Mouse (Mus musculus): ENCODE measurements at regions not wholly inside any gene's neighbourhood (a gene's known extent, or its start where the extent isn't known, plus 50 kb on each side); places are given as distances from the start of the nearest gene placed in this dataset.

DNA sequence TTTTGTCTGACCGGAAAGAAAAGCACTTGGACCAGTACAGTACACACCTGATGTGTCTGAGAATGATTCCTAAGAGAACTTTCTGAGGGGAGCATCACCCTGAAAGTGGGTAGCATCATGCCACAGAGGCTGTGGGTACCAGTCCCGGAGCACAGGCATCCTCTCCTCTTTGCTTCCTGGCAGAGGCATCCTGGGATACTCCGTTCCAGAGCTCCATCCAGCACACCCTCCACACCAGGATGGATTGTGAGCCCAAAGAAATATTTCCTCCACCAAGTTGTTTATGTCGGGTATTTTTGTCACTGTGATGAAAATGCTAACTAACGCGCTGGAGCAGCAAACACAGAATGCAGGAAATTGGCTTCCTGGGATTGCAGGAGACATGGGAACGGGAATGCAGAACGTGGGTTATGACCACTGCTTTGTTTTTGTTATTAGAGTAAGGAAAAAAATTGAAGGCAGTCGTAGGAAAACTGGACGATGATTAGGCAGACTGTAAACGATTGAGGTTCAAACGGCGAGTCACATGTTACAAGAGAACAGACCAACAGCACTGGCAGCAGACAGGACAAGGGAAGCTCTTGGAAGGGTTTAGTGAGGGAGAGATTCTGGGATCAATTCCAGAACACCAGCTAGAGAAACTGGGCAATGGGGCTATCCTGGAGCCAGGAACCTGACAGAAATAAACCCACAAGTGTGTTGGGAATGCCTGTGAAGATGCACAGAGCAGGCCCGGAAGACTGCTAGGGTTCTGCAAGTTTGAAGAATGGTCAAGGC, 134.6 kb downstream of the Fgf18 start:
- peaks cover 6% of the 10 kb centered on the region; the same call in 1 of the 2 replicates for H3K4me1 ChIP-seq (ENCODE audit: control insufficient read depth, insufficient read depth, low read length)
- no peak overlapping the region for H3K4me3 ChIP-seq (ENCODE audit: low read length)
- 0 out of 2 replicates have a peak, but pooled peaks cover 3% of the 10 kb centered on the region for H3K27me3 ChIP-seq (ENCODE audit: control insufficient read depth, insufficient read depth, low read length)
- no peak overlapping the region for H3K27ac ChIP-seq (ENCODE audit: low read depth, low read length)
- H3K4me2 ChIP-seq (replicated peaks; ENCODE audit: low read depth, low read length) = no peak overlapping the region
- no peak for ATAC-seq (ENCODE audit: low FRiP score, low TSS enrichment)
- no peaks in the 10 kb centered on the region for H3K36me3 ChIP-seq (ENCODE audit: control insufficient read depth, insufficient read depth, low read length)
- no peak overlapping the region for H3K9ac ChIP-seq (ENCODE audit: low read depth, low read length)
- no peaks in the 10 kb centered on the region for H3K9me3 ChIP-seq (ENCODE audit: control insufficient read depth, low read length)
- WGBS = 75% methylated on average over 14 of the region's 14 CpGs

DNA sequence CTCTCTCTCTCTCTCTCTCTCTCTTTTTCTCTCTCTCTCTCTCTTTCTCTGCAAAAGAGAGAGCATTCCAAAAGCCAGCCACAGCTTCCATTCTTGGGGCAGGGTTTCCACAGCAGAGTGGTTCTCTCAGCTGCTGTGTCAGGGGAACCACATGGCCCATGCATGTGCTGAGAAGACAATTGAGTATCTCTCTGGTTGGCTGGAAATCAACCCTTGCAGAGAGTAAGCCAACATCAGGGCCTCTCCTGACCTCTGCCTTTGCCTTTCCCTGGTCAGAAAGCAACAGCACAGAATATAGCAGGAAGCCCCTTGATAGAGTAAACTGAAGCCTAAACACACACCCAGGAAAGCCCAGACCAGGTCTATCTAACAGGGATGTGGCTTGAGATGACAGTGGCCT, 138.6 kb downstream of the Fgf18 start:
- Histone ChIP-seq H3K4me3 (ENCODE audit: low read length) (no peak overlapping the region), H3K27ac (ENCODE audit: low read depth, low read length) (no peak overlapping the region), H3K4me2 (replicated peaks; ENCODE audit: low read depth, low read length) (no peak overlapping the region), H3K9me3 (ENCODE audit: control insufficient read depth, low read length) (no peaks in the 10 kb centered on the region), H3K27me3 (ENCODE audit: control insufficient read depth, insufficient read depth, low read length) (no peaks in the 10 kb centered on the region), H3K9ac (ENCODE audit: low read depth, low read length) (no peak overlapping the region), H3K36me3 (ENCODE audit: control insufficient read depth, insufficient read depth, low read length) (no peaks in the 10 kb centered on the region), H3K4me1 (ENCODE audit: control insufficient read depth, insufficient read depth, low read length) (peaks cover 6% of the 10 kb centered on the region; the same call in 1 of the 2 replicates)
- ATAC-seq (ENCODE audit: low FRiP score, low TSS enrichment) = no peak

DNA sequence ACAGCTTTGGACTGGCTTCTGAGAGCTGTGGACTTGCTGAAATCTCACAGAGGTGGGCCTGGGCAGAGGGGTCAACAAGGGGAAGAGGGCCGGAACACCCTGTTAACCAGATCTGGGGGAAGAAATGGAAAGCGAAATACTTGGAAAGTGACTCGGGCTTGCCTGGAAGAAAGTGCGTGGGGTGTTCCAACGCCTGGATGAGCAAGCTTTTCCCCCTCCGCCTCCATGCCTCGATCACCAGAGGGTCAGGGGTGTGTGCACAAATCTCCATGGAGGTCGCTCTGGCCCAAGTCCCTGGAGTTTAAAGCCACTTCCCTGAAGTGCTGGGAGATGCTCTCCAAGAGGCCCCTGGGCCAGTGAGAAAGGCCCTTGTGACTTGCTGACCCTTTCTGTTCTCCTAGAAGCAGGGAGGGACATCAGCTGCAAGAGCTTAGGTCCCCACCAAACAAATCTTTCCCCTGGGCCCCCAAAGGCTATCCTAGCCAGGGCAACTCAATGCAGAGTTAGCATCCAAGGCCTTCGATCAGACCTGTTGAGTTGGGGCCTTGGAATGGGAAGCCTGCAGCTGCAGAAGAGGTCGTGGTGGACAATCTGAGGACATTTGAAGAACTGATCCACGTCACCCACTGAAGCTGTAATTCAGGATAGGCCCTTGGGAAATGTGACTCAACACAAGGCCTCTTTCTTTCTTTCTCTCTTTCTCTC, 139.2 kb downstream of the Fgf18 start:
- no peaks in the 10 kb centered on the region for H3K9me3 ChIP-seq (ENCODE audit: control insufficient read depth, low read length)
- no peaks in the 10 kb centered on the region for H3K27me3 ChIP-seq (ENCODE audit: control insufficient read depth, insufficient read depth, low read length)
- WGBS = 67% methylated on average over 11 of the region's 11 CpGs
- H3K4me2 ChIP-seq (replicated peaks; ENCODE audit: low read depth, low read length) = no peak overlapping the region
- ATAC-seq (ENCODE audit: low FRiP score, low TSS enrichment) = no peak
- no peaks in the 10 kb centered on the region; the same call in 1 of the 2 replicates for H3K4me1 ChIP-seq (ENCODE audit: control insufficient read depth, insufficient read depth, low read length)
- no peak overlapping the region for H3K9ac ChIP-seq (ENCODE audit: low read depth, low read length)
- H3K36me3 ChIP-seq (ENCODE audit: control insufficient read depth, insufficient read depth, low read length) = no peaks in the 10 kb centered on the region
- no peak overlapping the region for H3K27ac ChIP-seq (ENCODE audit: low read depth, low read length)
- H3K4me3 ChIP-seq (ENCODE audit: low read length) = no peak overlapping the region

DNA sequence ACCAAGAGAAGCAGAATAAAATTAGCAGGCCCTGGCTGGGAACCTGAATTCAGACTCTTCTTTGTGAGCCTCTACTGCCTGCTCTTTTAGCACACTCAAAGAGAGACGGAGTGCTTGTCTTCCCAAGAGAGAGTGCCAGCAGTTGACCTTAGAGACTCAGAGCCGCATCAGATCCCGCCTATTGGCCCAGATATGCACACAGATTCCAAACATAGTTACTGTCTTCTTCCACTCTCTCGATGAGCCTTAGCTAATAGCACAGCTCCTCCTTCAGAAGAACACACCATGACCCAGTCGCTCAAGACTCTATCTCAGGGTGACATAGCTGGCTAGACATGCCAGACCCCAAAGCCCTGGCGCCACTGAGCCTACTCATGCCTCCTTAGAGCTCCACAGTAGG, 139.8 kb downstream of the Fgf18 start:
- no peaks in the 10 kb centered on the region for H3K27me3 ChIP-seq (ENCODE audit: control insufficient read depth, insufficient read depth, low read length)
- no peaks in the 10 kb centered on the region; the same call in 1 of the 2 replicates for H3K4me1 ChIP-seq (ENCODE audit: control insufficient read depth, insufficient read depth, low read length)
- 81% methylated on average over 6 of the region's 6 CpGs for WGBS
- H3K27ac ChIP-seq (ENCODE audit: low read depth, low read length) = no peak overlapping the region
- H3K36me3 ChIP-seq (ENCODE audit: control insufficient read depth, insufficient read depth, low read length) = no peaks in the 10 kb centered on the region
- no peaks in the 10 kb centered on the region for H3K9me3 ChIP-seq (ENCODE audit: control insufficient read depth, low read length)
- no peak overlapping the region for H3K4me3 ChIP-seq (ENCODE audit: low read length)
- no peak overlapping the region for H3K9ac ChIP-seq (ENCODE audit: low read depth, low read length)
- H3K4me2 ChIP-seq (replicated peaks; ENCODE audit: low read depth, low read length) = no peak overlapping the region
- ATAC-seq (ENCODE audit: low FRiP score, low TSS enrichment) = no peak

DNA sequence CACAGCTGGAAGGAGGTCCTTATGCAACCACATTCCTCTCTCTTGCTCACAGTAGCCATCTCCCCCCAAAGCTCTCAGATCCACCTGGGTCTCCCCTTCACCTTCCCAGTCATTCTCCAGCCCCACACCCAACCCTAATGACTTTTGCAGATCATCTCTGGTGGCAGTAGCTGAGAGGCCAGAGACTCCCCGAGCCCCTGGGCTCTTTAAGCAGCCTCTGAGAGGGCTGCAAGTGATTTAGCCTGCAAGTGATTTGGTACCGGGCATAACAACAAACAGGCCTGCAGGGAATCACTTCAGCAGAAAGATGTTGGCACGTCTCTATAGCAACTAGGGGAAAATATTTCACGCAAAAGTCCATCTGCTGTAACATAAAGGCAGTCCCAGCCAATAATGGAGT, 142.0 kb downstream of the Fgf18 start:
- Histone ChIP-seq H3K27ac (ENCODE audit: low read depth, low read length) (no peak overlapping the region), H3K4me2 (replicated peaks; ENCODE audit: low read depth, low read length) (no peak overlapping the region)

DNA sequence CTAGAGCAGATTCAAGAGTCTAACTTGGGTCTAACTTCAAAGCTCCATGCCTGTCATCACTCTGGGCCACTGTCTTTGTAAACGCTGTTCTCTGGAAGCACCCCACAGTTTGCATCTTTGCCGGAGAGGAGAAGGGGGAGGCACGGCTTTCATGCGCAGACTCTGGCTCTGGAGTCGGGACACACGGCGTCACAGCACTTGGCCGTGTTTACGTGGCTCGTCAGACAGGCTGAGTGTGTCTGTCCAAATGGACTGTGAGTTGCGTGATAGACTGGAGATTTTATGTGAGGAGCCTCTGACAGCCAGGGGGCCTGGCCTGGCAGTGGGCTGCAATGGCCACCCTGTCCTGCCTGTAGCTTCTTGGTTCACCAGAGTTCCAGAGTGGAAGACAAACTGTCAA, 142.6 kb downstream of the Fgf18 start:
- H3K27ac ChIP-seq (ENCODE audit: low read depth, low read length) = no peak overlapping the region
- no peak for ATAC-seq (ENCODE audit: low FRiP score, low TSS enrichment)
- 79% methylated on average over 11 of the region's 11 CpGs for WGBS

More for the DNA sequence above, 142.0 kb downstream of the Fgf18 start:
- H3K9ac ChIP-seq (ENCODE audit: low read depth, low read length) = no peak overlapping the region
- no peak overlapping the region for H3K4me3 ChIP-seq (ENCODE audit: low read length)
- no peak for ATAC-seq (ENCODE audit: low FRiP score, low TSS enrichment)
- no peaks in the 10 kb centered on the region for H3K27me3 ChIP-seq (ENCODE audit: control insufficient read depth, insufficient read depth, low read length)
- no peaks in the 10 kb centered on the region for H3K9me3 ChIP-seq (ENCODE audit: control insufficient read depth, low read length)
- H3K36me3 ChIP-seq (ENCODE audit: control insufficient read depth, insufficient read depth, low read length) = no peaks in the 10 kb centered on the region
- 45% methylated on average over 4 of the region's 4 CpGs for WGBS
- H3K4me1 ChIP-seq (ENCODE audit: control insufficient read depth, insufficient read depth, low read length) = no peaks in the 10 kb centered on the region; the same call in 1 of the 2 replicates

DNA sequence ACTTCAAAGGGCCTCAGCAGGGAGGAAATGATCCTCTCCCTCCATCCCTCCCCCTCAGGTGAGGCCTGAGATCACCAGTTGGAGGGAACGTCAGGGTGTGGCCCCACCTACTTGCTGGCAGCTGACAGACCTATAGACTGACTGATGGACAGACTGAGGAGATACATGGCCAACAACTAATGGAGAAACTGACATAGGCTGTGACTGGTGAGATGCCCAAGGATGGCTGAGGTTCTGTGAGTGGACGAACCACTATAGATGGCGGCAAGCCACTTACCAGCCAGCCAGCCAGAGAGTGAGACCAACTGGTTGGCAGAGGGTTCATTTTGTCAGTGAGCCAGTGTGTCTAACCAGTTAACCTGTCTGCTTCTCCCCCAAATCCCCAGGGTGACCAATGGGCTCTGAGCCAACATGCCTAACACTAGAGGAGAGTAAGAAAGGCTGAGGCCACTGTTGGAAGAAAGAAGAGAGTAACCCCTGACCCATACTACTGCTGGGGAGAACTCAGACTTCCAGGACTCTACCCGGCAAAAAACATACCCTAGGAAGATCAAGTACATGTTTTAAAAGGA, 147.4 kb downstream of the Fgf18 start:
- H3K9ac ChIP-seq (ENCODE audit: low read depth, low read length) = no peak overlapping the region
- no peak overlapping the region for H3K4me3 ChIP-seq (ENCODE audit: low read length)
- WGBS = 72% methylated on average over 4 of the region's 4 CpGs
- H3K4me2 ChIP-seq (replicated peaks; ENCODE audit: low read depth, low read length) = no peak overlapping the region
- ATAC-seq (ENCODE audit: low FRiP score, low TSS enrichment) = 0 out of 2 replicates have a peak, but pooled peaks have one; percentile 16
- H3K4me1 ChIP-seq (ENCODE audit: control insufficient read depth, insufficient read depth, low read length) = 0 out of 2 replicates have a peak, but pooled peaks cover 7% of the 10 kb centered on the region
- no peaks in the 10 kb centered on the region for H3K9me3 ChIP-seq (ENCODE audit: control insufficient read depth, low read length)
- no peak overlapping the region for H3K27ac ChIP-seq (ENCODE audit: low read depth, low read length)
- H3K36me3 ChIP-seq (ENCODE audit: control insufficient read depth, insufficient read depth, low read length) = no peaks in the 10 kb centered on the region
- H3K27me3 ChIP-seq (ENCODE audit: control insufficient read depth, insufficient read depth, low read length) = no peaks in the 10 kb centered on the region

More for the DNA sequence above, 142.6 kb downstream of the Fgf18 start:
- H3K9me3 ChIP-seq (ENCODE audit: control insufficient read depth, low read length) = no peaks in the 10 kb centered on the region
- no peak overlapping the region for H3K4me3 ChIP-seq (ENCODE audit: low read length)
- no peak overlapping the region for H3K4me2 ChIP-seq (replicated peaks; ENCODE audit: low read depth, low read length)
- no peaks in the 10 kb centered on the region for H3K27me3 ChIP-seq (ENCODE audit: control insufficient read depth, insufficient read depth, low read length)
- H3K36me3 ChIP-seq (ENCODE audit: control insufficient read depth, insufficient read depth, low read length) = no peaks in the 10 kb centered on the region
- no peak overlapping the region for H3K9ac ChIP-seq (ENCODE audit: low read depth, low read length)
- peaks cover under 1% of the 10 kb centered on the region; the same call in 1 of the 2 replicates for H3K4me1 ChIP-seq (ENCODE audit: control insufficient read depth, insufficient read depth, low read length)

DNA sequence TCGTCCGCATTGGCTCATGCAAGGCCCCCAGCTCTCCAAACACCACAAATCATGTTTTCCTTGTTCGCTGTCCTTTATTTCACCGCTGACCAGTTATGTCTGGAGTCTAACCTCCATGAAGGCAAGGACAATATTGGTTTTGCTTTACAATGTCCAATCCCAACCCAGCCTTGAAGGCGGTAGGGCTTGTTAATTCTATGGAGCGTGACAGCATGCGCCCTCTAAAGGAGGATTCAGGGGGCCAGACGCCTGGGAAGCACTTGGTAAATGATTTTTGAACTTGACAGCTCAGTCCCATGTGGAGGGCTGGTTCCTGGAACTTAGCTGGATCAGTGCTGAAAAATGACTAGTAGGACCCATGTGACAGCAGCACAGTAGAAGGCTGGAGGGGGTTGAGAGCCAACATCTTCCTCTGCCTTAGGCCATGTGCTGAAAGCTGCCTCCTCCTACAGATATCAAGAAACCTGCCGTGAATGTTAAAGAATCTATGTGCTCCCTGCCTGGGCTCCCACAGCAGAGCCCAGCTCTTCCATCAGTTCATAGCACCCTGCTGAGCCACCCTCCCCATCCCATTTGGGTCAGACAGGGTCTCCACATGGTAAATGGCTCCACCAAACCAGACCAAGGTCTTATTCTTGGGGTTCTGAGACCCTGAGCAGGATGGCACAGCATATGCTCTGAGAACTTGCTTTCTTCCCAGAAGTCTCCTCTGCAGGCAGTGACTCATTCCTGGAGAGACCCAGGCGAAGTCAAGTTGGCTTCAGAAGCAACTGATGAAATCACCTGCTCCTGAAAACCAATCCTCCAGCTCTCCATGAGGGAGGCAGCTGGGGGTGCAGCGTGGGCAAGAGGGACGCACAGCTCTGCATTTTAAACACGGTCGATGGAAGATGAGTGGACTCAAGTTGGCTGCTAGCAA, 148.3 kb downstream of the Fgf18 start:
- 0 out of 2 replicates have a peak, but pooled peaks have one; percentile 54 for ATAC-seq (ENCODE audit: low FRiP score, low TSS enrichment)
- 46% methylated on average over 14 of the region's 14 CpGs for WGBS

More for the DNA sequence above, 148.3 kb downstream of the Fgf18 start:
- no peak overlapping the region for H3K4me2 ChIP-seq (replicated peaks; ENCODE audit: low read depth, low read length)
- no peaks in the 10 kb centered on the region for H3K27me3 ChIP-seq (ENCODE audit: control insufficient read depth, insufficient read depth, low read length)
- H3K9me3 ChIP-seq (ENCODE audit: control insufficient read depth, low read length) = no peaks in the 10 kb centered on the region
- H3K9ac ChIP-seq (ENCODE audit: low read depth, low read length) = no peak overlapping the region
- H3K27ac ChIP-seq (ENCODE audit: low read depth, low read length) = no peak overlapping the region
- H3K36me3 ChIP-seq (ENCODE audit: control insufficient read depth, insufficient read depth, low read length) = no peaks in the 10 kb centered on the region
- H3K4me1 ChIP-seq (ENCODE audit: control insufficient read depth, insufficient read depth, low read length) = 0 out of 2 replicates have a peak, but pooled peaks cover 7% of the 10 kb centered on the region
- no peak overlapping the region for H3K4me3 ChIP-seq (ENCODE audit: low read length)

All from kidney, embryonic 14.5 days (tissue).